Mouse (Mus musculus) c-Kit-negative CD71-positive TER-119-positive erythroid progenitor cells, embryonic 14.5 days (primary cell): ENCODE measurements at regions not wholly inside any gene's neighbourhood (a gene's known extent, or its start where the extent isn't known, plus 50 kb on each side); places are given as distances from the start of the nearest gene placed in this dataset.

Experiments
- DNase-seq: peaks from one replicate; pipeline ENCODE4 v3.0.0-alpha.2; 2013; ENCODE audit warnings: low read depth, low spot score

DNA sequence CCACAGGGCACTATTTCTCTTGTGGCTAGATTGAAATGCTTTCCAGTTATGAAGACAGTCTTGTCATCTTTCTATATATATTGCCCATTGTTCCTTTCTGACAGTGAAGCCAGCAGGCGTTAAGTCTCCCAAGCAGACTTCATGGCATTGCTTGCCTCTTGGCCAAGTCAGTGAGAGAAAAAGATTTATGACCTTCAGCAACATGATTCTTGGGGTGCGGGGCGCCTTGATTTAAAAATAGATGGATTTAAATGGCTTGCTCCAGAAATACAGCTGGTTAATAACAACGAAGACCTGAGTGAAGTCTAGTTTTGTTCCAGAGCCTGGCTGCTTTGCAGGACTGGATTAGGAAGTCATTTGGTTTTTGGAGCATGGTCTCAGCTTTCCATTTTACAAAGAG, 475.2 kb upstream of the Gm26657 start:
- no peak for DNase-seq

DNA sequence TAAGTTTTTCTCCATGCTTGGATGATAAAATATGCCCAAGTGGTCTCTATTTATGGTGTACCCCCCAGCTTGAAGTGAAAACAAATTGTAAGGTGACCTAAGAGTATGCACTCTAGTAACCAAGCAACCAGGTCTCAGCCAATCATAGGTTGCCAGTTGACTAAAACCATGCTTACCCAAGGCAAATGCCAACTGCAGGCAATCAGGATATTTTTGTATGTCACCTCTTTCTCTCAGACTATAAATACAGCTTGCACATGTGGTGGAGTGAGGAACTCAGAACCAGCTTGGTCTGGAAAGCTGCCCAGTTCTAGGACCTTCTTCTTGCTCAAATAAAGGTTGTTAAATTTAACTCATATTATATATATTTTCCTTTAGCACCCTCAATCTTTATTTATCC, 476.0 kb upstream of the Gm26657 start:
- DNase-seq, result no peak

DNA sequence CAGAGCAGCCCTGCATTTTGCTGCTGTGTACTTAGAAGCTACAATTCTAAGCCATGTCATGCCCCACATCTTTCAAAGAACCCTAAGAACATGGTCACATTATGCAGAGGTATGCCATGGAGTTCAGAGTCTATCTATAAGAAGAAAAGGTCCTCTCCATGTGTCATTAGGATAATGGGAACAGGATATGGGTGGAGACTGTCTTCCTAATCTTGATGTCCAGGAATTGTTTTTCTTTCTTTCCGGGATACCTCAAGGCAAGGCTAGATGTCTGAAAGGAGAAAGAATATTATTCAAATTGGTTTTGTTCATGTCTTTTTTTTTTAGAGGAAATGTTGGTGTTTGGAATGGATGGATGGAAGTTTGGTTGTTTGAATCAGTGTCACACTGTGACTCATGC, 477.3 kb upstream of the Gm26657 start:
- no peak for DNase-seq

DNA sequence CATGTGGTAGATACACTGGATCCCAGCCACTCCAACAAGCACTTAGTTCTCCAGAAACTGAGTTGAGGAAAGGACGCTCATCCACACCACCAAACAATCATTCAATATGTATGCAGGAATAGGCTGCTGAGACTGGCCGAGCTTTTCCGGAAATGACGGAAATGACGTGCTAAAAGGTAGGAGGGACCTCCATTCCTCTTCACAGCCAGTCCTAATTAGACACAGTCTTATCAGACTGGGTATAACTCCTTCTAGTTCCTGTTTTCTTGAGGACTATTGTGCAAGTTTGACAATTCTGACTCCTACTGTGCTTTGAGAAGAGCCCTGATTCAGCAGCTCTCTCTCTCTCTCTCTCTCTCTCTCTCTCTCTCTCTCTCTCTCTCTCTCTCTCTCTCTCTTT, 477.9 kb upstream of the Gm26657 start:
- DNase-seq, result no peak

DNA sequence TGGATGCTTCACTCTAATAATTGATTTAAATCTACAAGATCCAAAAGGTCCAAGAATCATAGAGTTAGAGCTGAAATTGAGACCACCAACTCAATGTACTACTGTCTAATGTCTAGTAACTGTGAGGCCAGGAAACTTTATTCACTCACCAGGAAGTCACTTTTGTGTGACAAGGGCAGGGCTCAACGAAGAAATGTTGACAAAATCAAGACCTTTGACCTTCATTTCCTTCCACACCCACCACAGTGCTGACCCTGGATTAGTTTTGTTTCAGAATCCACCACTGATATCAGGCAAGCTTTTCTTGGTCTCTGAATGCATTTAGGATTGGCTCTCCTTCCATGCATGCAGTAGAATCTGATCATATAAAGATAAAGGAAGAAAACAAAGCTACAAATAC, 487.5 kb upstream of the Gm26657 start:
- no peak for DNase-seq

DNA sequence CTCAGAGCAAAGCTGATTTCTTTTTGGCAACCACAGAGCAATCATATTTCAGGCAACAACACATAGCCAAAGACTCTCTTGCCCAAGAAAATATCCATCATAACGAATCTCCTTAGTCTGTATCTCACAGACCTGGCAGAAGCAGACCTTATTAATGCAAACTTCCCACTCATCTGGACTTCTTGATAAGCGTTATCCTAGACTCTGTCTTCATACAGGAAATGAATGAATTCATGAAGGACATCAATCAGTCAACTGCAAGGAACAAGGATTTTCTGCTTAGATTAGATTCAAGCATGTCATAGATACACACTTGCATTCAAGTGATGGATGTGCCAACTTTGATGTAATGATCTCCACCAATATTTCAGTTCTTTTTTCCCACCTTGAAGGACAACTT, 488.1 kb upstream of the Gm26657 start:
- no peak for DNase-seq

DNA sequence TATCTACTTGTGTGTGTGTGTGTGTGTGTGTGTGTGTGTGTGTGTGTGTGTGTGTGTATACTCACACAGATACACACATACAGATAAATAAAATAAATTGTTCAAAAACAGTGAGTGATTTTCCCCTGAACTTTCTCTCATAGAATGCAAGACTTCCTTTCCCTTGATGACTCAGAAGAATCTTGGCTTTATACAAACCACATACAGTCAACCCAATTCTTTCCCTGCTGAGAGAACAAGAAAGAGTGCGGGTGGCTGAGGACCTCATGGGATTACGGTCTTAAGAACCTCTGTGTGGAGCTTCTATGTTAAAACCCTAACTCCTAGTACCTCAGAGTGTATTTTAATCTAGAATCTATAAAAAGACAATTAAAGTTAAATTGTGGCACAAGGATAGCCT, 489.3 kb upstream of the Gm26657 start:
- no peak for DNase-seq

DNA sequence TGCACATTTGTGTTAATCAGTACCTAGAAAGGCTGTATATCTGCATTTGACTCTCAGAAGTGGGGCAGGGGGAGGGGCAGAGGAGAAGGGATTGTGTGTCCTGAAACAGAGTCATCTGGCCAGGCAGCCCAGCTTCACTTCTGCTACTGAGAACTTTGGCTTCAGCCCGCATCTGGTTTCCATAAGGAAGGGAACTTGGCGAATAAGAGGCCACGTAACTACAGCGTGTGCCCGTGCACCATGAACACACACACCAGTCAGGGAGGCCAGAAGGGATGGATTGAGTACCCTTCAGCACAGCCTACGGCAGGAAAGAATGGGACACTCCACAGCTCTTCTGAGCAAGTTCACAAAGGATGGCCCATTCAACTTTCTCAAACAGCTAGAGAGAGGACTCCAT, 496.0 kb upstream of the Gm26657 start:
- no peak for DNase-seq

DNA sequence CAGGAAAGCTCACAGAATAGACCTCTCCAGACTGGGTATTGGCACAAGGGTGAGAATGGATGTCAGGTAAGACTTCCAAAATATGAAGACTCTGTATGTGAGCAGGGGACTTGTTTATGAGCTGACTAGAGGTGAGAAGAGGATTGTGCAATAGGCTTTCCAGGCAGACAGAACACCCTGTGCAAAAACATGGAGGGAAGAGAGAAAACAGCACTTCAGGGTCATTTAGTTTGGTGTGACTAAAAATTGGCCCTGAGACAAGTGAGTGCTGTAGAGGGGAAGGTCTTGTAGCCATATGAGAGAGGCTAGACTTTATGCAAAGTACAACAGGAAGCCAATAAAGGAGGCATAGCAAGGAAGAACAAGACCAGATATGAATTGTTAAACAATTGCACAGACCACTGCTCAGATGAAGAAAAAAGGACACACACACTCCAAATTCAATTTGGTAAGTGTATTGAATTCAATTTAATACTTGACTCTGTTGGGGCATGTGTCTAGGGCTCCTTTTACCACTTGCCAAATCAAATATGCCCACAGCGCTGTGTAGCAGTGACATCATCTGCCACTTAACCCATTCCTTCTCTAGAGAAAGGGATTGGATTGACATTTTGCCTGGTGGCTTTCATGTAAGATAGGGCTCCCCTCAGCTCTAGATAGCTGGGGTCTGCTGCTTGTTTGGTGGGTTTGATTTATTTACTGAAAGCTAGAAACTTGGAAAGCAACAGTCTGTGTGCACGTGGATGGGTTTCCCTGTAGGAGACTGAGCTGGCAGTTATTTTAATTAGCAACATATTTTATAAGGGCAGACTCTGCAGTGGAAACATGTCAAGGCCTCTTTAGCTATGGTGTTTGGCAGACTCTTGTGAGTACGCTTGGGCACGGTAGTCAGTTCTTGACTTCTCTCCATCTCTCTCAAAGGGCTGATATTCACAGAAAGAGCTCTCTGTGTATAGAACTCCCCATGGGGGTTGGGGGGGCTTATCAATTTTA, 501.1 kb upstream of the Gm26657 start:
- no peak for DNase-seq

DNA sequence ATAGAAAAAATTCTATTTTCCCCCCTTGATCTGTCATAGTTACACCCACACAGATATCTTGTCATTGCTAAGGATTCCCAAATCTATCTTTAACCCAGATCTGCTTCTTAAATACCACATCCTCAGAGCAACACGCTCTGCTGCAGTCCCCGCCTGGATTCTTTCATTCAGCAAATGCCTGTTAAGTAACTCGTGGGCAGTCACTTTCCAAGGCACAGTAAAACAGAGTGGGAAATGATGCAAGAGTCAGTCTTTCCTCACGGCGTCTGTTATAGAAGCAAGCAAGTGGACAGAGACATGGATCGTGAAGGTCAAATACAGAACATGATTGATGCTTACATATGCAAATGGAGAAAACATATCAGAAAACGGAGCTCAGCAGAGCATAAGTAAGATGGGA, 508.5 kb upstream of the Gm26657 start:
- no peak for DNase-seq

DNA sequence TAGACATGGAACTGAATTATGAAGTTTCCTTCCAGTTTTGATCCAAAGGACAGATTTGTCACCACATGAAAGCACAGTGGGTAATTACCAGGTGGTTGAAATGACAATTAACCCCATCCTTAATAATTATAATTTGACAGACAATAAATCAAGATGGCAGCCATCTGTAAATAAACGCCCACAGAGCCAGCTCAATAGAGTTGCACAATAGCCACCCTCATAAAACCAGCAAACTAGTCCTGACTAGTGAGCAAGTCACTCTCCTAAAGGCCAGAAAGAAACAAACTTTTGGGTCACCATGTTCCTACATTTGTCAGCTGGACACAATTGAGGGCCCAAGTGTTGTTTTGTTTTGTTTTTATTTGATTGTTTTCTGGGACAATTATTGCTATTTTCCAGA, 509.4 kb upstream of the Gm26657 start:
- DNase-seq, result no peak

DNA sequence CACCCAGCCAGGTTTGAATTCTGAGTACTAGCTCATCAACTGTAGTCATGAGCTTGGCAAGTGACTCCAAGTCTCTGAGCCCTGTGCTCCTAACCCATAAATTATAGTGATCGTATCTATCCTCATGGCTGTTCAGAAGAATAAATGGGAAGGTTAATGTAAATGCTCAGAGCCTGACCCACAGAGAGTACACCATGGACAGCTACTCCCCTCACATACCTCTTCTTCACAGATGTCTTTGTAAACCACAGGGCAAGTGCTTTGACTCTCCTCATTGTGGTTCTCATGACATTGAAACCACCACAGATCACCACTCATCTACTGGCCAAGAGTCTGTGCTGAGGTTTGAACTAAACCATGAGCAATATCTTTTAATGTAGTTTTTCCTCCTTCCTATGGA, 513.4 kb upstream of the Gm26657 start:
- no peak for DNase-seq

DNA sequence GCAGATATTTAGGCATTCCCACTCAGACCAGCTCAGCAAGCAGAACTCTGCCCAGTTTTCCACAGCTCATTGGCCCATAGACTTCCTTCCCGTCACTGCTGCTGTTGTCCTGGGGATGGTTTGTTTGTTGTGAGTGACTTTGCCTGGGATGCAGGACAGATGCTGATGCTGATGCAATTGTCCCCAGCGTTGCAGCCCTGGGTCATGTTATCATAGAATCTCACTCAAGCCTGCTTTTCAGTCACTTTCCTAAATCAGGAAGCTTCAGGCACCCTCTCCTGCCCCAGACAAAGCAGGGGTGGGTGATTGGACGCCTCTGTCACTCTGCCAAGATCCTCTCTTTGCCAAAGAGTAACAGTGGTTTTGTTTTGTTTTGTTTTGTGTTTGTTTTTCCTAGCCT, 515.3 kb upstream of the Gm26657 start:
- no peak for DNase-seq

DNA sequence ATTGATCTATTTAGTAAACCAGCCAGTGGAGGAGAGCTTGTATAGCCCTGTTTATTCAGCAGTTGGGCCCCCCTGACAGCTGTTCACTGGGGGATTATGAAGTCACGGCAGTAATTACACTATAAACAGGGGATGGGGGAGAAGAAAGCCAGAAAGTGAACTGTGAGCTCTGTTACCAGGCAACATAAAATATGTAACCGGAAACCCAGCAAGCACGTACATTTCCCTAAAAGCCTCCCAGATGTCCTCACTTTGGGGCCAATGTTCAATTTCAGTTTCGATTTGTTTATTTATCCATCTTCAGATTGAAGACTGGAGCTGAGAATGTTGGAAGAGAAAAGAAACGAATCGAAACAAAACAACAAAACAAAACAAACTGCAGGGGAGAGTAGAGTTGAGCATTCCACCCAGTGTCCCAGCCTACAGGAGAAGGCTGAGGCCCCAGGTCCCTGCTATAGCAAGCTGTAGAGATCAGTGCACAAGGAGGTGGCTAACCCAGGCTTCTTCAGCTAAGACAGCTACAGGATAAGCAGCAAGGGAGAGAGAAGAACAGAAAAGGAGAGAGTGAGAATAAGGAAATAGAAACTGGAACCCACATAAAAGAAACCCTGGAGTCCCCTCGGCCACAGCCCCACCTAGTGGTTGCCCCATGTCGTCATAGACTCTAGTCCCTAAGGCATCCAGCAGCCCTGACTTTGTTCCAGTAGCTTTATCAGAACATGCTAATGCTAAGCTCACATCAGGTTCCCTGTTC, 517.7 kb upstream of the Gm26657 start:
- DNase-seq, result no peak

DNA sequence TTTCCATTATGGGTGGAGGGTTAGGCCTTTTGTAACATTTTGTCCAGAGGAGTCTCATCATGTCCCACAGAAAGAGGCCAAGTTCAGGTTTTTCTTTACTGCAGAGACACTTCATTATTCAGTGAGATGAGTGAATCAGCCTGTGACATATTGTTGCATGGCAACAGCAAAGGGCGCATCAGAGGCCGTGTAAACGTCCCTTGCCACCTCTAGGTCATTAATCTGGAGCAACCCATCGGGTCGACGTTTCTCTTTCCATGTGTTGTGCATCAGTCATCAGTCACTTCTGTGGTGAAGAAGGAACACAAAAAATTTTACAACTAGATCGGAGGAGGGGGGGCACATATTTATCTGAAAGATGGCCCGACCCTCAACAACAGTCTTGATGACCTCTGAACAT, 519.3 kb upstream of the Gm26657 start:
- no peak for DNase-seq

DNA sequence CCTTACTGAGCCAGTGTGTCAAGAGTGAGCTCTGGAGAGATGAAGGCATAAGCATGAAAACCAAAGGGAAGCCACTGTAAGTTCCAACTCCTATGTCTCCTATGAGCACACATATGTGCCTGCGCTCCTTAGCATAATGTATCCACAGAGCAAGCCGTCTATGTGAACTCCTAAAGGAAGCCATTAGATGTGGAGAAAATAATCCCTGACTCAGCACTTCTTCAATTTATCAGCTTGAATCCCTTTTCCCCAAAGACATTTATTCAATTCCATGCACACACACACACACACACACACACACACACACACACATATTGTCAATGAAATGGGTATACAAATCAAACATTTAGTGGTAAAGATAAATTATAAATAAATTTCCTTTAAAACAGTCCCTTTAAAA, 530.4 kb upstream of the Gm26657 start:
- no peak for DNase-seq

DNA sequence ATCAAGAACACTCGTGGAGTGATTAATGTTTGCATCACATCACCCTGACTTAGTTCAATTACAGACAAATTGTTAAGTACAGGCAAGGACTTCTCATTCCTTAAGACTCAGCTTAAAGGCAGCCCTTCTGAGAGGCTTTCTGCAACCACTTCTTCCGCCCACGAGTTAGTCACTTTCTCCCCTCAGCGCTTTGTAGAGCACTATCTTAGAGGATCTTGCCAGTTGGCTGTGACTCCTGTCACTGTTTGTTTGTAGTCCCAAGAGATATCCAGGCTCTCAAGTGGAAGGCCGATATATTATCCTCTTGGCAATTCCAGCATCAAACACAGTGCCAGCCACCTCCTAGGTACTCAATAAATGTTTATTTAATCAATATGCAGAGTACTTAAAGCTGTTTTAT, 532.1 kb upstream of the Gm26657 start:
- no peak for DNase-seq

DNA sequence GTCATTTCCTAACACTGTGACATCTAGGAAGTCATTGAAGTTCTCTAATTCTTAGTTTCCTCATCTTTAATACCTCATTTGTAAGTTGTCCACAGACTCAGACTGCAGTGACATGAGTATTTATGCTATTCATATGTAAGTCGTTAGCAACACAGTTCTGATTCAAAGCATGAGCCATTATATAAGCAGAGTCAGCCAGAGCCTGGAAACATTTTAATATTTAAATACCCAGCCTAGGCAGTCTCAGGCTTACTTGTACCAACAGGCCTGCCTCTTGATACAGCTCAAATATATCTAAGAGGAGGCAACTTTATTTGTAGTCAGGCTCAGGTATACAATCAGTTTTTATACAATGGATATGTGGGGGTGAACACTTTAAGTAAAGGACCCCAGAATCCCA, 534.8 kb upstream of the Gm26657 start:
- no peak for DNase-seq

DNA sequence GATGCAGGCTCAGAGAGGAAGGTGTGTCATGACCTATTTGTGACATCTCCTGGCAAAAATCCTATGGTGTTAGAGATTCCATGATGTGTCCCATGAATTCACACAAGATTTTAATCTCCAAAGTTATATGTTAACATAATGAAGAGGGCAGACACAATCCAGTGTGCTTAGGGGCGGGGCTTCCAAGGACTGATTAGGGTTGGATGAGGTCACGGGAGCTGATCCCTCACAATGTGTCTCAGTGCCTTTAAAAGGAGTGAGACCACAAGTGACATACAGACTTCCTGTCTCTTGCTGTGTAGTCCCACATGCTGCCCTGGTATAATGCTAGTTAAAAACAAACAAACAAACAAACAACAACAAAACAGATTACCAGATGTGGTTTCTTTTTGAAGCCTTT, 546.5 kb upstream of the Gm26657 start:
- DNase-seq, result no peak

DNA sequence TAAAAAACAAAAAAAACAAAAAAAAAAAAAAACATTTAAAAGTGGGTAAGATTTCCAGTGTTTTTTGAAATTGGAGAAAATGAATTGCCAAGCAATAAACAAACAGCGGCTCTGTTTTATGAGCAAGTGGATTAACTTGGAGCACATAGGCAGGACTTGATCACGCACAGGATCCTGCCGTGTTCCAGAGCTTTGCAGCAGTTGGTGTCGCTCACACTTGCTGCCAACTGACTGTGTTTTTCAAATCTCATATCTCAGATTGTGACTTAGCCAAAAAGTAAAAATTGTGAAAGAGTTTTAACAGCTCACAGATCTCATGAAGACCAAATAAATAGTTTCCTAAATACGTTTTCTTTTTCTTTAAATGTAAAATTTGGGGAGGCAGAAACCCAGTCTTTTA, 547.4 kb upstream of the Gm26657 start:
- no peak for DNase-seq

DNA sequence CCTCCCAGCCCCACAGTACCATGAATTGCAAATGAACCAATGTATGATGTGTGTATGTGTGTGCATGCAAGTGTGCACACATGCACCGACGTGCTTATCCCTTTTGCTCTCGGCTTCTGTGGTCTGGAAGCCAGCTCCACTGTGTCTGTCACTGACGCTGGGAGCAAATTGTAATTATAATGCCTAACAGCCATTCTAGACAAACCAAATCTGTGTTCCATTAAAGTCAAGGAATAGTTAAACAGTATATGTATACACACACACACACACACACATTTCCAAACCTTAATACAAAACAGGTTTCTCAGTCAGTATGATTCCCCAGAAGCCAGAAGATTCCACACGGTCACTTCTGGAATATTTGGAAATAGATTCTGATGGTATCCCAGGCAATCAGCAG, 560.3 kb upstream of the Gm26657 start:
- DNase-seq, result no peak

DNA sequence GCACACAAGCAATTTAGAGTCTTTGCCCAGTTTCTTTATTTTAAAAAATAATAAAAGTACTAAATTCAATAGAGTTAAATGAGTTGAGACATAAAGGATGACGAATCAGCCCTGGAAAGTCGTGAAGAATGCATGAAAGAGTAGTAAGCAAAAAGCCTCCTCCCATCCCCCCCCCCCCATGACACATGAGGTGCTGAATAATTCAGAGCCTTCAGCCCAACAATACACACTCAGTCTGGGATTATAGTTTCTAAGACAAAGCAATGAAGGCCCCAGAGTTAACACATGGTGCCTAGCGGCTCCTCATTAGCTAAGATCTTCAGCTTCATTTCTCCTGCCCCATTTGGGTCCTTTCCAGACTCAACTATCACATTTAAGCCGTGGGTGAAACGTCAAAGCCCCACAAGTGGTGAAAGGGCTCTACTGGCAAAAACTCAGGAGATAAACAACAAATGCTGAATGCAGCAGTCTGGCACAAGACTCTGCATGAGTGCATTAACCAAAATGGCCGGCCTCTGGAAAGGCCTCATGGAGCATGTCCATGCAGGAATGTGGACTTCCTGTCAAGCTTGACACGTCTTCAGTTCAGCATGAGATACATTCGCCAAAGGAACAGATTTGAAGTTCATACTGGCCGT, 560.9 kb upstream of the Gm26657 start:
- DNase-seq, result no peak

DNA sequence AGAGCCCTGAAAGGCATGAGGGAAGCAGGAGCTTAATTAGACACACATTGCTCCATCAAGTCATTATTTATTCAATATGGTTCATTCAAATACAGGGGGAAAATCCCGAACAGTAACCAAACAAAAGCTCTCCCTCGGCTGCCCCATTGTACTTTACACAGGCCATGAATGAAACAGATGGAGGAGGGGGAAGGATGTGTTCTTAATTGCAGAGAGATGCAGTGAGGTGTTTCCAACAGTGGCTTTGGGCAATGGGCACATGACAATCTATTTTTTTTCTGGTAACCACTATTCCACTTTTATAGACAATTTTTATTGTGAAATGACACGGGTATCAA, 578.6 kb upstream of the Gm26657 start:
- DNase-seq, result no peak
